Mouse (Mus musculus) gastrocnemius, postnatal 36 days (tissue): ENCODE data around the gene Farp1. TPM values are rescaled to one million over a fixed set of nuclear protein-coding genes. Genes with fewer than 3 reads are reported as not detected.
A peak's percentile ranks its signal among the peaks of the same experiment; 100 is the strongest.

ENCODE experiments used
- DNase-seq, 2 experiments: peaks; one replicate each; pipeline ENCODE4 v3.0.0; 2022
- intact Hi-C: fragments of 180-260 bp; cut with DNase I; formaldehyde crosslinking; loops from one replicate; pipeline ENCODE4 v1.15.1; 2025
- total RNA-seq, 2 experiments: library from RNA; stranded (reverse); gene quantifications; 2 replicates each; pipeline ENCODE4 v1.2.3; 2021

The Farp1 gene
- total RNA-seq, 2 experiments from 2014 or later = 4.2 to 6.0 TPM

GRCm38 (mm10) chr14:121247287-121247686 is 212.3 kb downstream of the Farp1 start:
- no peak for DNase-seq
- intact Hi-C loops = no loop called here

- DNase-seq = no peak
- intact Hi-C loops = no loop called here
Measured at GRCm38 (mm10) chr14:121248346-121248745, 213.3 kb downstream of the Farp1 start.

- intact Hi-C loops = no loop called here
- no peak for DNase-seq
Measured at GRCm38 (mm10) chr14:121251099-121251498, 216.1 kb downstream of the Farp1 start.

- no peak for DNase-seq
- intact Hi-C loops = no loop called here
Measured at GRCm38 (mm10) chr14:121251708-121252107, 216.7 kb downstream of the Farp1 start.

- DNase-seq = no peak
- intact Hi-C loops = no loop called here
Measured at GRCm38 (mm10) chr14:121252542-121252941, 217.5 kb downstream of the Farp1 start.

GRCm38 (mm10) chr14:121254869-121255268 is 219.9 kb downstream of the Farp1 start:
- no peak for DNase-seq
- intact Hi-C loops = no loop called here

- DNase-seq = no peak
- intact Hi-C loops = no loop called here
Measured at GRCm38 (mm10) chr14:121255469-121255868, 220.5 kb downstream of the Farp1 start.

GRCm38 (mm10) chr14:121256896-121257295 is 221.9 kb downstream of the Farp1 start:
- intact Hi-C loops = no loop called here
- no peak for DNase-seq

GRCm38 (mm10) chr14:121259332-121259731 is 224.3 kb downstream of the Farp1 start:
- intact Hi-C loops = no loop called here

GRCm38 (mm10) chr14:121259789-121260188 is 224.8 kb downstream of the Farp1 start:
- no peak for DNase-seq
- intact Hi-C loops = no loop called here

More at GRCm38 (mm10) chr14:121259332-121259731, 224.3 kb downstream of the Farp1 start:
- no peak for DNase-seq

- no peak for DNase-seq
- intact Hi-C loops = no loop called here
Measured at GRCm38 (mm10) chr14:121261229-121261879, 226.4 kb downstream of the Farp1 start.

- no peak for DNase-seq
- intact Hi-C loops = no loop called here
Measured at GRCm38 (mm10) chr14:121262606-121263005, 227.6 kb downstream of the Farp1 start.

GRCm38 (mm10) chr14:121263912-121264311 is 228.9 kb downstream of the Farp1 start:
- intact Hi-C loops = no loop called here

GRCm38 (mm10) chr14:121264453-121264852 is 229.5 kb downstream of the Farp1 start:
- intact Hi-C loops = no loop called here

More at GRCm38 (mm10) chr14:121263912-121264311, 228.9 kb downstream of the Farp1 start:
- no peak for DNase-seq

GRCm38 (mm10) chr14:121267801-121268200 is 232.8 kb downstream of the Farp1 start:
- intact Hi-C loops = loop anchor here (5.0 kb wide), 1 partner anchor 314 kb away; no protein-coding TSS in a partner anchor
- no peak for DNase-seq

More at GRCm38 (mm10) chr14:121264453-121264852, 229.5 kb downstream of the Farp1 start:
- no peak for DNase-seq

GRCm38 (mm10) chr14:121270490-121270889 is 235.5 kb downstream of the Farp1 start:
- DNase-seq = no peak
- intact Hi-C loops = loop anchor here (10.0 kb wide), 1 partner anchor 436 kb away; no protein-coding TSS in a partner anchor

- no peak for DNase-seq
- intact Hi-C loops = loop anchor here (5.0 to 10.0 kb wide), 2 partner anchors 107 to 440 kb away; partner anchors contain the start of gene Stk24
Measured at GRCm38 (mm10) chr14:121274985-121275384, 240.0 kb downstream of the Farp1 start.

GRCm38 (mm10) chr14:121276016-121276415 is 241.0 kb downstream of the Farp1 start:
- intact Hi-C loops = loop anchor here (5.0 to 10.0 kb wide), 2 partner anchors 106 to 441 kb away; partner anchors contain the start of gene Stk24

GRCm38 (mm10) chr14:121279106-121279505 is 244.1 kb downstream of the Farp1 start:
- intact Hi-C loops = loop anchor here (2.0 to 10.0 kb wide), 3 partner anchors 103 to 444 kb away; partner anchors contain the start of gene Stk24
- DNase-seq = peak; percentile 69 to 81

More at GRCm38 (mm10) chr14:121276016-121276415, 241.0 kb downstream of the Farp1 start:
- DNase-seq = no peak

- intact Hi-C loops = loop anchor here (2.0 kb wide), 1 partner anchor 164 kb away; no protein-coding TSS in a partner anchor
- no peak for DNase-seq
Measured at GRCm38 (mm10) chr14:121280601-121281335, 245.8 kb downstream of the Farp1 start.

GRCm38 (mm10) chr14:121281336-121281710 is 246.3 kb downstream of the Farp1 start:
- DNase-seq = no peak
- intact Hi-C loops = loop anchor here (2.0 kb wide), 1 partner anchor 163 kb away; no protein-coding TSS in a partner anchor
